Mouse (Mus musculus): ENCODE data around the gene Rasgrf1. TPM values are rescaled to one million over a fixed set of nuclear protein-coding genes. Genes with fewer than 3 reads are reported as not detected.

Rasgrf1 gene
- total and polyA plus RNA-seq, 3 experiments = not detected

DNA sequence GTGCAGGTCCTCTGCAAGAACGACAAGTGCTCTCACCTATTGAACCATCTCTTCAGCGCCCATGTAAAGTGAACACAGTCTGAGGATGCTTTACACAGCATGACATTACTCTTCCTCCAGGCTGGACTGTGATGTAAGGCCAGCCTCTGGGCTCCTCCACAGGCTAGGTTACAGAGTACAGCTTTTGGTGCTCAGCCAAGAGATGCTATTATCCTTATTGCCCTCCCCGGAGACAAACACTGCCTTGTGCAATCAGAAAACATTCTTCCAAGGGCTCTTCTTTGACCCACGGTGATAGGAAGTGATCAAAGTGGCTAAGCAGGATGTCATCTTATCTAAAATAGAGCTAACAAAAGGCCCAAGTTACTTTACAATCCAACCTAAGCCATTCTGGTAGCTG, 128.8 kb downstream of the Rasgrf1 start:
- H3K4me1 ChIP-seq (ENCODE audit: control insufficient read depth in 1 of 2, insufficient read depth in 2 of 2) = peaks cover 21 to 39% of the 10 kb centered on the region in 2 experiments
- H3K36me3 ChIP-seq (replicated peaks in 1 of 2; ENCODE audit: control insufficient read depth in 1 of 2, insufficient read depth in 1 of 2, low read length in 1 of 2) = no peaks in the 10 kb centered on the region
- H3K4me2 ChIP-seq (ENCODE audit: insufficient read depth, low read depth, poor library complexity, severe bottlenecking) = no peak overlapping the region
- H3K9ac ChIP-seq (ENCODE audit: insufficient read depth, low read depth) = no peak overlapping the region
- no peak overlapping the region for H3K27ac ChIP-seq (ENCODE audit: insufficient read depth, low read depth)
- in situ Hi-C loops (cut with MboI; ENCODE audit: low pct_ligation_motif_present, low pct_unique_long_range_greater_than_20kb, low sequenced_read_pairs) = no loop called here
- H3K79me2 ChIP-seq (replicated peaks; ENCODE audit: control insufficient read depth, extremely low read depth, insufficient read depth, poor library complexity, severe bottlenecking) = no peaks in the 10 kb centered on the region
- dilution Hi-C loops (cut with MboI; ENCODE audit: extremely low pct_ligation_motif_present, extremely low pct_unique_long_range_greater_than_20kb, low sequenced_read_pairs) = no loop called here
- no peak overlapping the region for H3K4me3 ChIP-seq (replicated peaks in 1 of 3; ENCODE audit: low read depth in 2 of 3, low read length in 2 of 3, poor library complexity in 1 of 3)
- TF ChIP-seq SMC3 (IDR thresholded peaks at IDR 0.05; ENCODE audit: low read depth, low read length) (no peak), JUND (conservative IDR thresholded peaks at IDR 0.05; ENCODE audit: low read depth, low read length) (no peak), JUN (IDR thresholded peaks at IDR 0.05; ENCODE audit: insufficient read depth, low read depth, low read length) (no peak), ZMIZ1 (IDR thresholded peaks at IDR 0.05; ENCODE audit: low read depth, low read length) (no peak), MAX (IDR thresholded peaks at IDR 0.05; ENCODE audit: low read length) (no peak), UBTF (IDR thresholded peaks at IDR 0.05; ENCODE audit: low read depth, low read length) (no peak), E2F4 (IDR thresholded peaks at IDR 0.05; ENCODE audit: insufficient replicate concordance, low read depth, low read length) (no peak), PAX5 (IDR thresholded peaks at IDR 0.05; ENCODE audit: low read length) (no peak), POLR2A (IDR thresholded peaks at IDR 0.05; ENCODE audit: low read depth, low read length) (no peak), IRF4 (IDR thresholded peaks at IDR 0.05; ENCODE audit: low read depth, low read length) (no peak), TCF12 (IDR thresholded peaks at IDR 0.05; ENCODE audit: low read depth, low read length) (no peak), RAD21 (IDR thresholded peaks at IDR 0.05; ENCODE audit: low read depth, low read length) (no peak), POLR2AphosphoS2 (IDR thresholded peaks at IDR 0.05; ENCODE audit: low read depth, low read length) (no peak), MYC (IDR thresholded peaks at IDR 0.05; ENCODE audit: low read depth, low read length) (no peak), BHLHE40 (IDR thresholded peaks at IDR 0.05; ENCODE audit: low read depth, low read length) (no peak), MAFK (IDR thresholded peaks at IDR 0.05; ENCODE audit: insufficient replicate concordance, low read length) (no peak), MXI1 (IDR thresholded peaks at IDR 0.05; ENCODE audit: low read depth, low read length) (no peak), USF2 (conservative IDR thresholded peaks at IDR 0.05; ENCODE audit: low read depth, low read length) (no peak), NRF1 (IDR thresholded peaks at IDR 0.05; ENCODE audit: low read depth, low read length) (no peak)
- DNase-seq (ENCODE audit: extremely low read depth) = no peak
- H3K9me3 ChIP-seq (replicated peaks; ENCODE audit: low read length) = no peaks in the 10 kb centered on the region
- no peaks in the 10 kb centered on the region for H3K27me3 ChIP-seq (replicated peaks)

DNA sequence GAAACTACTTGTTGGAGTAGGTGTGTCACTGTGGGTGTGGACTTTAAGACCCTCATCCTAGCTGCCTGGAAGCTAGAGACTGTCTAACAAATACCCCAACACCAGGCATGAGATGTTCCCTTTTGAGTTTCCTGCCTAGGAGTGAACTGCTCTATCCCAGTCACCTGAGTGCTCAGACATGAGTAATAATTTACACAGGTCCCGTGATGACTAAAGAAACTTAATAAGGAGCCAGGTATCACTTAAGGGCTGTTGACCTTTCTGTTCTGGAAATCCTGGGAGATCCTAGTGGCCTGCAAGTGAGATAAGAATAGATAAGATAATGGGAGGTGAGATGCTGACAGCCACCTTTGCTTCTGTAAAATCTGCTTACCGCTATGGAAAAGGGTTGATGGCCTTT, 131.2 kb downstream of the Rasgrf1 start:
- H3K9me3 ChIP-seq (replicated peaks; ENCODE audit: low read length) = no peaks in the 10 kb centered on the region
- no peak overlapping the region for H3K27ac ChIP-seq (ENCODE audit: insufficient read depth, low read depth)
- in situ Hi-C loops (cut with MboI; ENCODE audit: low pct_ligation_motif_present, low pct_unique_long_range_greater_than_20kb, low sequenced_read_pairs) = no loop called here
- no peak overlapping the region for H3K9ac ChIP-seq (ENCODE audit: insufficient read depth, low read depth)
- H3K4me2 ChIP-seq (ENCODE audit: insufficient read depth, low read depth, poor library complexity, severe bottlenecking) = no peak overlapping the region
- no peaks in the 10 kb centered on the region for H3K79me2 ChIP-seq (replicated peaks; ENCODE audit: control insufficient read depth, extremely low read depth, insufficient read depth, poor library complexity, severe bottlenecking)
- TF ChIP-seq MAFK (IDR thresholded peaks at IDR 0.05; ENCODE audit: insufficient replicate concordance, low read length) (no peak), MXI1 (IDR thresholded peaks at IDR 0.05; ENCODE audit: low read depth, low read length) (no peak), RAD21 (IDR thresholded peaks at IDR 0.05; ENCODE audit: low read depth, low read length) (no peak), POLR2AphosphoS2 (IDR thresholded peaks at IDR 0.05; ENCODE audit: low read depth, low read length) (no peak), CTCF (conservative IDR thresholded peaks at IDR 0.05 in 1 of 2, IDR thresholded peaks at IDR 0.05 in 1 of 2; ENCODE audit: low read depth in 2 of 2, low read length in 2 of 2) (no peak), USF1 (IDR thresholded peaks at IDR 0.05; ENCODE audit: low read depth, low read length) (no peak), MAX (IDR thresholded peaks at IDR 0.05; ENCODE audit: low read length) (no peak)
- H3K4me1 ChIP-seq (ENCODE audit: control insufficient read depth in 1 of 2, insufficient read depth in 2 of 2) = peaks cover 8 to 15% of the 10 kb centered on the region in 2 experiments
- H3K36me3 ChIP-seq (replicated peaks in 1 of 2; ENCODE audit: control insufficient read depth in 1 of 2, insufficient read depth in 1 of 2, low read length in 1 of 2) = no peaks in the 10 kb centered on the region
- no peaks in the 10 kb centered on the region for H3K27me3 ChIP-seq (replicated peaks)
- no peak for DNase-seq (ENCODE audit: extremely low read depth)
- dilution Hi-C loops (cut with MboI; ENCODE audit: extremely low pct_ligation_motif_present, extremely low pct_unique_long_range_greater_than_20kb, low sequenced_read_pairs) = no loop called here
- H3K4me3 ChIP-seq (replicated peaks in 1 of 3; ENCODE audit: low read depth in 2 of 3, low read length in 2 of 3, poor library complexity in 1 of 3) = no peak overlapping the region
